8 mouse cellular contexts compared by ENCODE assay signal in genomic region chrX:136666281-136666706, GRCm38 (mm10). TPM values are rescaled to one million over a fixed set of nuclear protein-coding genes. Genes with fewer than 3 reads are reported as not detected.
DNase-seq lines count a peak whose midpoint lies in the region; ATAC-seq and TF ChIP-seq lines count a peak whose summit lies in the region.

No protein-coding gene starts in this region.

- H3K4me2 ChIP-seq in heart, embryonic 15.5 days: peak overlapping the region; percentile 67
- peak overlapping the region; percentile 50 for H3K4me2 ChIP-seq in midbrain, postnatal 0 days (ENCODE audit: low read depth, low read length, poor library complexity, severe bottlenecking)

- intact Hi-C loops in left cerebral cortex, postnatal 14 days (cut with DNase I): no loop called here

- H3K27me3 ChIP-seq in heart, embryonic 15.5 days: no peaks in the 10 kb centered on the region
- H3K27me3 ChIP-seq in midbrain, postnatal 0 days (ENCODE audit: insufficient read depth, low read length): no peaks in the 10 kb centered on the region

- no peaks in the 10 kb centered on the region for H3K9me3 ChIP-seq in heart, embryonic 15.5 days (replicated peaks)
- H3K9me3 ChIP-seq in midbrain, postnatal 0 days (ENCODE audit: low read length): no peaks in the 10 kb centered on the region

- DNase-seq in layer of hippocampus, adult 11-12 months (ENCODE audit: low spot score): peak; percentile 18
- no peak for DNase-seq in layer of hippocampus, adult 9-10 months (ENCODE audit: low spot score)
- DNase-seq in cerebellum, postnatal 14 days: peak; percentile 72 to 77
- peak; percentile 25 to 34 for DNase-seq in left cerebral cortex, postnatal 14 days (ENCODE audit: low spot score in 2 of 2)
- DNase-seq in midbrain, postnatal 0 days (ENCODE audit: low spot score): peak; percentile 43
- DNase-seq in urinary bladder, postnatal 4 days (ENCODE audit: low spot score in 2 of 2): no peak

- TF ChIP-seq CTCF in midbrain, postnatal 0 days (IDR thresholded peaks at IDR 0.05): no peak

- H3K4me1 ChIP-seq in heart, embryonic 15.5 days (replicated peaks): no peaks in the 10 kb centered on the region
- H3K4me1 ChIP-seq in midbrain, postnatal 0 days (ENCODE audit: insufficient read depth, low read length): no peaks in the 10 kb centered on the region; the same call in 1 of the 2 replicates

- H3K9ac ChIP-seq in heart, embryonic 15.5 days: no peak overlapping the region
- H3K9ac ChIP-seq in midbrain, postnatal 0 days (replicated peaks; ENCODE audit: low read length, poor library complexity, severe bottlenecking): peak overlapping the region; percentile 76

- WGBS in heart, embryonic 15.5 days: 10% methylated on average over 20 of the region's 20 CpGs
- 26% methylated on average over 16 of the region's 20 CpGs for WGBS in midbrain, postnatal 0 days

- ATAC-seq in heart, embryonic 15.5 days (replicated peaks; ENCODE audit: insufficient number of reproducible peaks, insufficient read depth, low FRiP score, low read depth): 0 out of 2 replicates have a peak, but pooled peaks have one; percentile 22
- ATAC-seq in midbrain, postnatal 0 days (ENCODE audit: low FRiP score): peak; percentile 92
- no peak for ATAC-seq in erythroid progenitor cell, adult 5-6 weeks (replicated peaks; ENCODE audit: low FRiP score, poor library complexity, severe bottlenecking)

- H3K4me3 ChIP-seq in heart, embryonic 15.5 days: peak overlapping the region; percentile 49
- H3K4me3 ChIP-seq in midbrain, postnatal 0 days (ENCODE audit: low read depth, low read length): peak overlapping the region; percentile 53

- no peaks in the 10 kb centered on the region for H3K36me3 ChIP-seq in heart, embryonic 15.5 days
- H3K36me3 ChIP-seq in midbrain, postnatal 0 days (ENCODE audit: insufficient read depth, low read length): no peaks in the 10 kb centered on the region

- no peak overlapping the region for H3K27ac ChIP-seq in heart, embryonic 15.5 days
- peak overlapping the region; percentile 84 for H3K27ac ChIP-seq in midbrain, postnatal 0 days (ENCODE audit: low read depth, low read length)

RNA-seq across cellular contexts. Expression of gene Tceal1, which starts 41.5 kb away (rescaled TPM):
- polyA plus RNA-seq in heart, embryonic 15.5 days (2015; fragmentation: Nextera tagmentation; extraction: Ambion mirVana): 9.0 and 10.6 TPM in 2 replicates
- 10 to 100 TPM; 11.5 to 12.6 TPM for total RNA-seq in left cerebral cortex, postnatal 14 days (2021)
- total RNA-seq in midbrain, postnatal 0 days (2014; rRNA removed): 21.2 and 23.2 TPM in 2 replicates
- 24.0 and 28.0 TPM in 2 replicates for polyA plus RNA-seq in midbrain, postnatal 0 days (2015; fragmentation: Nextera tagmentation; extraction: Ambion mirVana)
- not detected in 2 replicates for total RNA-seq in erythroid progenitor cell, adult 5-6 weeks (2015; ENCODE audit: low replicate concordance)
- not detected in 2 replicates for total RNA-seq in erythroid progenitor cell, adult 5-6 weeks (2017; ENCODE audit: low replicate concordance)

Comparison
In these comparisons a context has a peak if more than half of its experiments do, and no peak if none do; other contexts are left out.
1. DNase-seq: peak in layer of hippocampus, adult 11-12 months (single experiment), cerebellum, postnatal 14 days (2 of 2), left cerebral cortex, postnatal 14 days (2 of 2) and midbrain, postnatal 0 days (single experiment); none in layer of hippocampus, adult 9-10 months (single experiment) and urinary bladder, postnatal 4 days (0 of 2).
2. RNA of gene Tceal1, which starts 41.5 kb away (total RNA-seq): 21.2 to 23.2 TPM in midbrain, postnatal 0 days and 11.5 to 12.6 TPM in left cerebral cortex, postnatal 14 days; not detected in erythroid progenitor cell, adult 5-6 weeks; every median in the first group is over 10 times any median in the second.